Mouse (Mus musculus) heart, embryonic 10.5 days (tissue): ENCODE results near the gene Txnrd1. TPM values are rescaled to one million over a fixed set of nuclear protein-coding genes. Genes with fewer than 3 reads are reported as not detected.
A peak's percentile ranks its signal among the peaks of the same experiment; 100 is the strongest.

Experiments
- DNase-seq: peaks from one replicate; pipeline ENCODE4 v3.0.0-alpha.2; 2017; ENCODE audit warnings: low spot score
- H3K27ac ChIP-seq: fragments of 300-500 bp; sonication (generic); 2 replicates; pipeline ENCODE4 v1.5.1; 2016; ENCODE audit warnings: mild to moderate bottlenecking
- H3K27me3 ChIP-seq: fragments of 300-500 bp; sonication (generic); 2 replicates; pipeline ENCODE4 v1.6.1; 2016; ENCODE audit warnings: mild to moderate bottlenecking; ENCODE audit not compliant: poor library complexity, insufficient read depth, severe bottlenecking
- H3K36me3 ChIP-seq: fragments of 300-500 bp; sonication (generic); 2 replicates; pipeline ENCODE4 v1.6.1; 2016; ENCODE audit warnings: mild to moderate bottlenecking, moderate library complexity
- H3K4me1 ChIP-seq: fragments of 300-500 bp; sonication (generic); 2 replicates; pipeline ENCODE4 v1.6.1; 2016; ENCODE audit warnings: mild to moderate bottlenecking
- H3K4me3 ChIP-seq: fragments of 300-500 bp; sonication (generic); 2 replicates; pipeline ENCODE4 v1.5.1; 2016; ENCODE audit warnings: mild to moderate bottlenecking, moderate library complexity
- H3K9me3 ChIP-seq: fragments of 300-500 bp; sonication (generic); 2 replicates; pipeline ENCODE4 v1.6.1; 2016; ENCODE audit warnings: mild to moderate bottlenecking, moderate library complexity
- WGBS: fragments of 180-500 bp; shearing (Covaris S2); methylation state at CpG from one replicate; pipeline ENCODE4 v1.1.7; 2016; 5-methylcytosine and 5-hydroxymethylcytosine counted together
- polyA plus RNA-seq: library from polyadenylated mRNA; unstranded; fragments of >200 nt; fragmentation: Nextera tagmentation; extraction: Ambion mirVana; gene quantifications from 2 replicates; pipeline ENCODE4 v1.2.1, GENCODE M21; 2016

Txnrd1 gene
- polyA plus RNA-seq, 1 experiment from 2014 or later, result 120 TPM

DNA sequence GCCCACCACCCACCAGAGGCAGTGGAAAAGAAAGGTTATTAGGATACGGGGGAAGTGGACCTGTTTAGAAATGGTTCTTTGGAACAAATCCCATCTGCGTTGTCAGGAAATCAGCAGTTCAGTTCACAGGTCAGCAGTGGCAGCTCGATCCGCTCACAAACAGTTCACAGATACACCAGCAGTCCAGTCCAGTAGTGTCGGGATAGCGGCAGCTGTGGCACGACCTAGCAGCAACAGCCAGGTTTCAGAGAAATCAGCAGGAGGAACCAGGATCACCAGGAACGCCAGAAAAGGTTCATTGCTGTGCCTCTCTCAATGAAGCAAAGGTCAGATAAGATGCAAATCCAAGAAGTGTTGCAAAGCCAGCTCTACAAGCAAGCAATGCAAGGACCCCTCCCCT lies 27.3 kb upstream of the Txnrd1 start:
- no peaks in the 10 kb centered on the region for H3K27me3 ChIP-seq
- DNase-seq, result no peak
- H3K36me3 ChIP-seq, result no peaks in the 10 kb centered on the region
- peaks cover 8% of the 10 kb centered on the region for H3K4me1 ChIP-seq
- H3K27ac ChIP-seq, result no peak overlapping the region
- WGBS, result 69% methylated on average over 8 of the region's 8 CpGs
- no peaks in the 10 kb centered on the region for H3K9me3 ChIP-seq
- no peak overlapping the region for H3K4me3 ChIP-seq

DNA sequence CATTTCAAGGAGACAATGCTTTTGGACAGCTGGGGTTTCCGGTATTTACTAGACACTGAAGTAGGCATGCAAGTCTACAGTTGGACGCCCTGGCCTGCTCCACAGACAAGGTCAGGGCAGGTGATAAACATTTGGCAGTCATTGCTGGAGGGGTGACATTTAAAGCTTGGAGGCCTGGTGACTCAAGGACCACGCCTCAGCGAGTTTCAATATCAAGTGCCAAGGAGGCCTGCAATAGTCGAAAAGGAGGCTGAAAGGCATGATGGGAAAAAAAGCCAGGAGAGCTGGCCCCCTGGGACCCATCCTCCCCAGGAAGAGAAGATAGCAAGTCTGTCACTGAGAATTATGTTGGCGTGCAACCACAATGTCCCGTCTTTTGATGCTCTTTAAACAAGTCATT lies 26.5 kb upstream of the Txnrd1 start:
- no peak for DNase-seq

DNA sequence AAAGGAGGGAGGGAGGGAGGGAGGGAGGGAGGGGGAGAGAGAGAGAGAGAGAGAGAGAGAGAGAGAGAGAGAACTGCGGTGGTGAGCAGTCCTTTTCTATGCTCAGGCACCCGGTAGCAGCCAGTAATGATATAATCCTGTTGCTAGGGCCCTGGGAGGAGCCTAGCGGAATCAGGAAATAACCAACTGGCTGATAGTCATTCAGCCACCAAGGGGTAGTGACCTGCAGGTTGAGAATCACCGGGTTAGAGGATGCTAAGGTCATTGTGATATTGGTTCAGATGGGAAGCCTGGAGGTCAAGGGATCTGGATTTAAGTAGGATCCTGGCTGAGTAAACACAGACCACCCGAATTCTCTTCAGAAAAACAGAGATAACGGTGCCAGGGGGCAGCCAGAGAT lies 25.6 kb upstream of the Txnrd1 start:
- H3K27me3 ChIP-seq, result no peaks in the 10 kb centered on the region
- no peaks in the 10 kb centered on the region for H3K9me3 ChIP-seq
- 24% methylated on average over 6 of the region's 6 CpGs for WGBS
- peaks cover 8% of the 10 kb centered on the region for H3K4me1 ChIP-seq
- H3K36me3 ChIP-seq, result no peaks in the 10 kb centered on the region
- no peak overlapping the region for H3K4me3 ChIP-seq
- DNase-seq, result no peak
- peak overlapping the region; percentile 43; the same call in 1 of the 2 replicates for H3K27ac ChIP-seq

More for the DNA sequence above, 26.5 kb upstream of the Txnrd1 start:
- Histone ChIP-seq H3K4me3 (no peak overlapping the region), H3K9me3 (no peaks in the 10 kb centered on the region), H3K36me3 (no peaks in the 10 kb centered on the region), H3K4me1 (peaks cover 8% of the 10 kb centered on the region), H3K27ac (no peak overlapping the region), H3K27me3 (no peaks in the 10 kb centered on the region)
- WGBS, result 84% methylated on average over 7 of the region's 7 CpGs

DNA sequence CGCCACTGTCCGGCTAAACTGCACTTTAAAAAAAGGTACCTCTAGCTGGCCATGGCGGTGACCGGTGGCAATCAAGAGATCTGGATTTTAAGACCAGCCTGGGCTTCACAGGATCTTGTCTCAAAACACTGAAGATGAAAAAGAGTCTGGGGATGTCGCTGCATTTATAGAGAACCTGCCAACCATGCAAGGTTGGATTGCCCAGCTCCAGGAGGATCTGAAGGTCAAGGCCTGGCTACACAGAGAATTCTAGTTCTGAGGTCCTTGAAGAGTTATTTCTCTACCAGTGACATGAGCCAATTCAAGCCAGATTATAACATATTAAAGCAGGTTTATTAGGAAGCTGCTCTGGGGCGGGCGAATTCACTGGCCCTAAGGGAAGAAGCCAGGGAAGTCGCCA lies 24.9 kb upstream of the Txnrd1 start:
- H3K36me3 ChIP-seq, result no peaks in the 10 kb centered on the region
- no peak overlapping the region for H3K27ac ChIP-seq
- WGBS, result 75% methylated on average over 8 of the region's 8 CpGs
- no peaks in the 10 kb centered on the region for H3K27me3 ChIP-seq
- no peak overlapping the region for H3K4me3 ChIP-seq
- H3K9me3 ChIP-seq, result no peaks in the 10 kb centered on the region
- no peak for DNase-seq
- H3K4me1 ChIP-seq, result peaks cover 8% of the 10 kb centered on the region

DNA sequence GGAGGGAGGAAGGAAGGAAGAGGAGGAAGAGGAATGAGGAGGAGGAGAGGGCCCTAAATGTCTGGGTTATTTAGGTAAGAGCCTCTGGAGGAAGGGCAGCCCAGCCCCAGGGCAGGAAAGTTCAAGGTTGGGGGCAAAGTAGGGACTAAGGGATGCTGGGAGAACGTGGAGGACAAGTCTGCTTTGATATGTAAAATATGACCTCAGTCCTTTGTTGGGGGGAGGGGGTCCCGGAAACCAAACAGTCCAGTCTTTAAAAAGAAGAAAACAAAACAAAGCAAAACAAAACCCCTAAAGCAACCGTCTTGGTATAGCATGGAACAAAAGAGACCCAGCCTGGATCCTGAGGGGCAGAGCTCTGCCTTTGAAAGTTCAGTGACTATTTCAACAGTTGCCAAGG lies 24.4 kb upstream of the Txnrd1 start:
- DNase-seq, result no peak
- Histone ChIP-seq H3K9me3 (no peaks in the 10 kb centered on the region), H3K27me3 (no peaks in the 10 kb centered on the region), H3K4me1 (peaks cover 9% of the 10 kb centered on the region), H3K36me3 (no peaks in the 10 kb centered on the region), H3K27ac (no peak overlapping the region), H3K4me3 (no peak overlapping the region)
- WGBS, result 28% methylated on average over 3 of the region's 3 CpGs

DNA sequence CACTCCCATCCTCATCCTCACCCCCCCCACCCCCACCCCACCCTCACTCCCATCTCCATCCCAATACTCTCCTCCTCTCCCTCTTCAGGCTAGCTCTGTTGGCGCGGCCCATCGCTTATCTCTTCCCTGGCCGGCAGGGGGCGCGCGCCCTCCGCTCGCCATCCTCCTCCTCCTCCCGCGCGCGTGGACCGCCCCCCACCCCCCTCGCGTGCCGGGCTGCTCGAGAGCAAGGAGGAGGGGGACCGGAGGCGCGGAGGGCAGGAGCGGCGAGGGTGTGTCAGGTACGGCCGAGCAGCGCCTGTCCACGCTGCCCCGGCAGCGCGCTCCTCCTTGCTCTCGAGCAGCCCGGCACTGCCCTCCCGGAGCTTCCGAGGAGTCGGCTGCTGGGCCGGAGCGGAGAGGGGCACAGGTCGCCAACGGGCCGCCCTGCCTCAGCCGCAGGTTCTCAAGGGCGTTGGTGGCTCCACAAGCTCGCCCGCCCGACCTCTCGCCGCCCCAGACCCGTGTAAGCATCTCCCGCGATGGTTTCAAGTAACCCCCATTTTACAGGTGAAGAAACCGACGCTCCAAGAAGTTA lies 21.8 kb upstream of the Txnrd1 start:
- 5% methylated on average over 47 of the region's 52 CpGs for WGBS

DNA sequence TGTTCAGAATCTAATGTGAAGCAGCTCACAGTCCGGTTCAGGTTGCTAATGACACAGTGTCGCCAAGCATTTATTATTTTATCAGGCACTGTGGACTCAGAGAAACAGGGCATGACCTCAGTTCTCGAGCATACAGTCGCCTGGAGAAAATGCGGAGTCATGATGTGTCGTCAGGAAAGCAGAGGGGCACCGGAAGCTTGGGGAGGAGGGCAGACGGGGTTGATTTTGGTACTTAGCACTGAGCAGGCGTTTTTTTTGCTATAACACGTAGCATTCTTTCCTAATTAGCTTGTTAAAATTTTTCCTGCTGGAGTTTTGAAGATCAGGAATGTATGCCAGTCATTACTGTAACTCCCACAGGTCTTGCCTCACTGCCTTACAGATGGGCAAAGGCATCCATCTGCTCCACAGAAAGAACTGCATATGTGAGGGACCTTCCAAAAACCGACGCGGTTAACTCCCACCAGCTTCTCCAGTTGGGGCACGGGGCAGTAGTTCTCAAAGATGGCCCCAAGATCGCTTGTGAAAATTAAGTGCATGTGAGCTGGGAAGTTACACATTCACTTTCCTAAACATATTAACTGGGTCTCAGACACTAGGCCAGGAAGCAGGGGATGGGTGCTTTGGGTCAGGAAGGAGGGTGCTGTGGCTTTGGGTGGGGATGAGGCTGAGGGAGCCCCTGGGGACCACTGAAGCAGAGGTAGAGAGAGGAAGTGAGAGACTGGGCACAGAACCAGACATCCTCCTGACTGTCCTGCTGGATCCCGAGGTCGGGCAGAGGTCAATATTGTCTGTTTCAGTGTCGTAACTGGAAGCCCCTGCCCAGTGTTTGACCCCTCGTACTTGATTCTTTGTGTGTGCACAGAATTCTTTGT lies 19.4 kb upstream of the Txnrd1 start:
- H3K27me3 ChIP-seq, result no peaks in the 10 kb centered on the region
- H3K9me3 ChIP-seq, result no peaks in the 10 kb centered on the region
- peaks cover 5% of the 10 kb centered on the region for H3K4me1 ChIP-seq
- H3K27ac ChIP-seq, result peak overlapping the region; percentile 1; the same call in 1 of the 2 replicates
- peak; percentile 83 for DNase-seq
- WGBS, result 49% methylated on average over 19 of the region's 19 CpGs
- H3K36me3 ChIP-seq, result no peaks in the 10 kb centered on the region
- no peak overlapping the region for H3K4me3 ChIP-seq

More for the DNA sequence above, 21.8 kb upstream of the Txnrd1 start:
- Histone ChIP-seq H3K27ac (peak overlapping the region; percentile 86), H3K27me3 (no peaks in the 10 kb centered on the region), H3K9me3 (no peaks in the 10 kb centered on the region), H3K4me1 (peaks cover 13% of the 10 kb centered on the region), H3K36me3 (no peaks in the 10 kb centered on the region), H3K4me3 (peak overlapping the region; percentile 66)
- DNase-seq, result peak; percentile 83

DNA sequence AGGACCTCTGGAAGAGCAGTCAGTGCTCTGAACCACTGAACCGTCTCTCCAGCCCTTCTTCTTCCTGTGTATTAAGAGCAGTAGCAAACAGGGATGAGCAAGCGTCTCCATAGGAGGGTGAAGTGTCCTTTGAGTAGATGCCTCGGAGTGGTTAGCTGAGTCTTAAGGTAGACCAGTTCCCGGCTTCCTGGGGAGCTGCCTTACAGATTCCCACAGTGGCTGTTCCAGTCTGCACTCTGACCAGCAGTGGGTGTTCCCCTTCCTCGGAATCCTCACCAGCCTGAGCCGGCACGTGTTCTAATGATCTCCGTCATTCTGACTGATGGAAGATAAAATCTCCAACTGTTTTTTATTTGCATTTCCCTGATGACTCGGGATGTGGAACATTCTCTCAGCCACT lies 17.3 kb upstream of the Txnrd1 start:
- Histone ChIP-seq H3K4me1 (peaks cover 5% of the 10 kb centered on the region), H3K36me3 (no peaks in the 10 kb centered on the region), H3K27me3 (no peaks in the 10 kb centered on the region), H3K27ac (no peak overlapping the region), H3K4me3 (no peak overlapping the region), H3K9me3 (no peaks in the 10 kb centered on the region)
- 82% methylated on average over 9 of the region's 9 CpGs for WGBS
- no peak for DNase-seq

DNA sequence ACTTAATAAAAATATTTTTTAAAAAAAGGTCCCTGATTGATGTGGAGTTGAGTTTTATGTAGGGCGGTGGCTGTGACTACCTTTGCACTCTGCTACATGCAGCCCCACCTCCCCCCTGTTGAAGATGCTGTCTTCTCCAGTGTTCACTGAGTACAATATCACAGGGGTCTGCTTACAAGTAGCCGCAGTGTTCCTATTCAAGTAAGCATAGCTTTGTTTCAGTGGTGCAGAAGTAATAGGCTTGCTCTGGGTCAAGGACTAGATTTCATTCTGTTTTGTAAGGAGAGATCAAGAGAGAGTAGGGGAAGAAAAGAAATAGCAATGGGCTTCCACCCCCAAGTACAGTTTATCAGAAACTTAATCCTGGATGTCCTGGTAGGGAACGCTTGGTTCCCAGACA lies 16.2 kb upstream of the Txnrd1 start:
- Histone ChIP-seq H3K36me3 (no peaks in the 10 kb centered on the region), H3K4me3 (no peak overlapping the region), H3K27ac (no peak overlapping the region), H3K27me3 (no peaks in the 10 kb centered on the region), H3K9me3 (no peaks in the 10 kb centered on the region), H3K4me1 (peaks cover 5% of the 10 kb centered on the region)
- 87% methylated on average over 3 of the region's 3 CpGs for WGBS
- no peak for DNase-seq

DNA sequence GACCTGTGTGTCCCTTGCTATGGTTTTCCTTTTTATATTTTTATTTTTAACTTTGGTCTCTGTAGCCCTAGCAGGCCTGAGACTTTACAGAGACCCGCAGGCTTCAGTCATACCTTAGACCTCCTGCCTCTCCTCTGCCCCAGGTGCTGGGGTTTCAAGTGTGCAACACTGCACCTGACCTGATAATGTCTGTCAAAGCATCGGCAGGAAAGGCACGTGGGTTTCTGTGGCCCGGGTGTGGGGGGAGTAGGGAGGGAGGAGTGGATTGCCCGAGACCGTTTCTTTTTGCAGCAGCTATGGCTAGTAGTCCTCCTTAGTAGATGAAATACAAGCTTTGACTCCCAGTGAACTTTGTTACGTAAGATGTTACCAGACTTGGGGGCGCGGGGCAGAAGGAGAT lies 15.8 kb upstream of the Txnrd1 start:
- 72% methylated on average over 9 of the region's 9 CpGs for WGBS
- Histone ChIP-seq H3K27me3 (no peaks in the 10 kb centered on the region), H3K9me3 (no peaks in the 10 kb centered on the region), H3K4me3 (no peak overlapping the region), H3K4me1 (peaks cover 5% of the 10 kb centered on the region), H3K36me3 (no peaks in the 10 kb centered on the region), H3K27ac (no peak overlapping the region)
- DNase-seq, result no peak

DNA sequence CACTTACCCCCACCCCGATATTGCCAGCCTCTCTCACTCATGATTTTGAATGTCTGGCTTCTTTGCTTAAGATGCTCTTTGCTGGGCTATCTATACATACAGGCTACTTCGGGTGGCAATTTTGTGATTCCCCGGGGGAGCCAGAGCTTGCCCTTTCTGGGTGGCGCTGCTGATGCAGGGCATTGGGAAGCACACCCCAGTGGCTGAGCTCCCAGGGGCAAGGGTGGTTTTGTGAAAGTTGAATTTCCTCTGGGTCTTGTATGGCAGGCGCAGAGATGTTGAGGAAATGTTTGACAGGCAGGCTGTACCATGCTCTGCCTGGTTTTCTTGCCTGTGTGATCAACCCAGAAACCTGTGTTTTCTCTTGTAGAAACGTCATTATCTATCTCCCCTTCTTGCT lies 15.1 kb upstream of the Txnrd1 start:
- no peak for DNase-seq
- Histone ChIP-seq H3K4me3 (no peak overlapping the region), H3K27ac (no peak overlapping the region), H3K9me3 (no peaks in the 10 kb centered on the region), H3K4me1 (peaks cover 5% of the 10 kb centered on the region), H3K27me3 (no peaks in the 10 kb centered on the region), H3K36me3 (no peaks in the 10 kb centered on the region)
- 78% methylated on average over 6 of the region's 6 CpGs for WGBS

DNA sequence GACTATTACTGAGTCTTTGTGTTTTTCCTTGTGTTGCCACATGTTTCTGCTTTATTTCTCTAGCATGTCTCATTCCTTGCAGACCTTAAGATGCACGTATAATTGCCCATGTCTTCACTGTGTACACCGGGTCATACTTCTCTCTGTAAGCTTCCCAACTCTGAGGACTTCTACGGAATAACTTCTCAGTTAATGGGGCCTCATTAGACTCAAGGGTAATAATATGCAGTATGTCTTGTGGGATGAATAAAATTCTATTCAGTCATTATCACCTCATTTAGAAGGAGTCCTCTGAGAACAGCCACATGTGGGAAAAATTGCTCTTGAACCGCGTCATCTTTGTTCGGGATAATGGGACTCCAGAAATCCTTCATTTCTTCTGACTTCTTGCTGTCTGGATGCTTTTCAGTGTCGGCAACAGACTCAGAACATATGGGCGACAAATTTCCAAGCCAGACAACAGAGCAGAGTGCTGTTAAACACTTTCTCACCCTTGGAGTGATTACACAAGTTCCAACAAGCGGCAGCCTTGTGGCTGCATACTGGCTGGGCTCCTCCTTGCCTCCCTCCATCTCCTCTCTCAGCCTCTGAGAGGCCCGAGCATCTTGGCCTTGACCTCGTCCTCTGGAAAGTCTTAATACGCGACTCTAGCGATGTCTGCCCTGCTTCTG lies 10.5 kb upstream of the Txnrd1 start:
- 77% methylated on average over 14 of the region's 14 CpGs for WGBS
- no peak for DNase-seq
- no peaks in the 10 kb centered on the region for H3K36me3 ChIP-seq

DNA sequence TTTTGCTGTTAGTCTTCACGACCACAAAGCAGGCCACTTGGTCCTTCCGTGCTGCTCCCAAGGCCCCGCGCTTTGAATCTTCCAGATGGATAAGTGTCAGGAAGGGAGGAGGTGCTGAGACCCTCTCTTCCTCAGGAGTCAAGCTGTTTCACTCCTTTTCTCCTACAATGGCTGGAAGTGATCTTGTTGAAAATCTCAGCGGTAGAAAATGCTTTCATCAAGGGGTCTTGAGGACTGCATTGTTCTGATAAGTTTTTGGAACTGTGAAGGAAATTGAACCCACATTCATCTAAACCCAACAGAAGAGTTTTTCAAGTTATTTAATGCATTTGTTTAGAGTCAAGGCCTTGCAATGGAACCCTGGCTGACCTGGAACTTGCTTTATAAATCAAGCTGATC lies 10.0 kb upstream of the Txnrd1 start:
- DNase-seq, result no peak
- H3K4me1 ChIP-seq, result no peaks in the 10 kb centered on the region
- WGBS, result 67% methylated on average over 5 of the region's 5 CpGs
- H3K4me3 ChIP-seq, result no peak overlapping the region
- H3K9me3 ChIP-seq, result no peaks in the 10 kb centered on the region
- H3K36me3 ChIP-seq, result no peaks in the 10 kb centered on the region
- no peaks in the 10 kb centered on the region for H3K27me3 ChIP-seq
- H3K27ac ChIP-seq, result no peak overlapping the region

More for the DNA sequence above, 10.5 kb upstream of the Txnrd1 start:
- Histone ChIP-seq H3K27me3 (no peaks in the 10 kb centered on the region), H3K4me3 (no peak overlapping the region), H3K9me3 (no peaks in the 10 kb centered on the region), H3K4me1 (no peaks in the 10 kb centered on the region), H3K27ac (no peak overlapping the region)
